Comparison of ENCODE assay signal across 20 mouse cellular contexts in the genomic region with DNA sequence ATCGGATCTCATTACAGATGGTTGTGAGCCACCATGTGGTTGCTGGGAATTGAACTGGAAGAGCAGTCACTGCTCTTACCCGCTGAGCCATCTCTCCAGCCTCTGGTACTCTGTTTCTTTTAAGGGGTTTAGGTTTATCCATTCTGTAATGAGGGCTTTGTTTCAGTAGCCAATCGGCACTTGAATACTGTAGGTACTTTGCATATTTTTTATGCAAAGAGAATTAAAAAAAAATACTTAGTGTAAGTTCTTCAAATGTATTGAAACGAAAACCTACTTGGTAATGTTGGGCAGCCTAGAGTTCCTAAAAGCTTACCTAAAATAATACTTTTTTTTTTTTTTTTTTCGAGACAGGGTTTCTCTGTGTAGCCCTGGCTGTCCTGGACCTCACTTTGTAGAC. TPM values are rescaled to one million over a fixed set of nuclear protein-coding genes. Genes with fewer than 3 reads are reported as not detected.
"Had no signal": no experiment of that assay in that cellular context is flagged by ENCODE, and none has a peak within 500 bp of the region (broad histone marks: within the 10 kb centered on the region; RNA-seq: fewer than 3 reads in every experiment).

No protein-coding gene starts in this region.

- H3K27ac ChIP-seq: liver, embryonic 13.5 days; liver, embryonic 15.5 days; lung, embryonic 15.5 days; midbrain, embryonic 10.5 days; midbrain, embryonic 12.5 days; neural tube, embryonic 13.5 days; neural tube, embryonic 15.5 days had no signal

- H3K4me1 ChIP-seq: lung, embryonic 15.5 days; megakaryocyte, embryonic 14.5 days; midbrain, embryonic 10.5 days; midbrain, embryonic 12.5 days; neural tube, embryonic 13.5 days; neural tube, embryonic 15.5 days had no signal

- H3K4me3 ChIP-seq: liver, embryonic 13.5 days; liver, embryonic 15.5 days; lung, embryonic 15.5 days; megakaryocyte, embryonic 14.5 days; midbrain, embryonic 10.5 days; midbrain, embryonic 12.5 days; myocyte; neural tube, embryonic 13.5 days; neural tube, embryonic 15.5 days had no signal

- H3K9ac ChIP-seq: liver, embryonic 13.5 days; liver, embryonic 15.5 days; liver, postnatal 0 days; lung, embryonic 15.5 days; midbrain, embryonic 12.5 days; neural tube, embryonic 13.5 days; neural tube, embryonic 15.5 days had no signal

- H3K27me3 ChIP-seq: liver, embryonic 13.5 days; liver, embryonic 15.5 days; lung, embryonic 15.5 days; megakaryocyte, embryonic 14.5 days; midbrain, embryonic 12.5 days; neural tube, embryonic 13.5 days; neural tube, embryonic 15.5 days had no signal

- H3K9me3 ChIP-seq: liver, embryonic 13.5 days; liver, embryonic 15.5 days; lung, embryonic 15.5 days; megakaryocyte, embryonic 14.5 days; midbrain, embryonic 10.5 days; midbrain, embryonic 12.5 days; neural tube, embryonic 13.5 days; neural tube, embryonic 15.5 days had no signal

- DNase-seq: liver, embryonic 13.5 days; liver, postnatal 0 days; lung, adult 2 months; lung, postnatal 14 days; lung, postnatal 36 days; midbrain, embryonic 14.5 days; retina, postnatal 1 day; right cerebral cortex, adult 18-20 months; thymus, adult 18-20 months; thymus, postnatal 14 days; thymus, postnatal 36 days had no signal

RNA-seq across cellular contexts. Expression of a gene that starts 30.2 kb away (rescaled TPM):
- total RNA-seq: megakaryocyte progenitor cell, adult 5-6 weeks had no signal
